Mouse (Mus musculus) MEL (cell line): ENCODE data around the gene Lats2. TPM values are rescaled to one million over a fixed set of nuclear protein-coding genes. Genes with fewer than 3 reads are reported as not detected.
A peak's percentile ranks its signal among the peaks of the same experiment; 100 is the strongest.

Experiments
- DNase-seq: peaks from one replicate; pipeline ENCODE4 v3.0.0; 2011; ENCODE audit warnings: low read depth, low spot score
- H3K27ac ChIP-seq: 2 replicates; pipeline ENCODE4 v1.5.1; 2012; ENCODE audit warnings: low read depth, mild to moderate bottlenecking, control low read depth, low read length, moderate library complexity; ENCODE audit not compliant: control insufficient read depth
- H3K27me3 ChIP-seq, 2 experiments: fragments of 150-350 bp in 1 of 2; sonication (generic) in 1 of 2; 2 replicates each; pipeline ENCODE4 v1.6.1; 2012; ENCODE audit warnings: low read length in 2 of 2, mild to moderate bottlenecking in 2 of 2, improper control_type of control experiment in 1 of 2, moderate library complexity in 1 of 2; ENCODE audit not compliant: insufficient read depth in 2 of 2, control insufficient read depth in 1 of 2
- H3K36me3 ChIP-seq, 2 experiments: 2 replicates each; pipeline ENCODE4 v1.6.1; 2012 to 2014; ENCODE audit warnings: low read length in 2 of 2, improper control_type of control experiment in 1 of 2, inconsistent platforms in 1 of 2, mild to moderate bottlenecking in 1 of 2; ENCODE audit not compliant: insufficient read depth in 2 of 2, control insufficient read depth in 1 of 2
- H3K4me1 ChIP-seq, 2 experiments: fragments of 150-350 bp in 1 of 2; sonication (generic) in 1 of 2; 2 replicates each; pipeline ENCODE4 v1.6.1; 2012; ENCODE audit warnings: low read length in 2 of 2, improper control_type of control experiment in 1 of 2, mild to moderate bottlenecking in 1 of 2; ENCODE audit not compliant: insufficient read depth in 2 of 2, control insufficient read depth in 1 of 2
- H3K4me3 ChIP-seq, 2 experiments: fragments of 150-350 bp in 1 of 2; sonication (generic) in 1 of 2; 2 replicates each; pipeline ENCODE4 v1.5.1; 2012; ENCODE audit warnings: low read depth in 2 of 2, low read length in 2 of 2, mild to moderate bottlenecking in 2 of 2, moderate library complexity in 2 of 2, control low read depth in 1 of 2, improper control_type of control experiment in 1 of 2; ENCODE audit not compliant: control insufficient read depth in 1 of 2, insufficient read depth in 1 of 2
- H3K79me2 ChIP-seq: 2 replicates; pipeline ENCODE4 v1.6.1; 2012; ENCODE audit warnings: mild to moderate bottlenecking, low read length, moderate library complexity; ENCODE audit not compliant: control insufficient read depth, poor library complexity, insufficient read depth
- H3K9ac ChIP-seq: 2 replicates; pipeline ENCODE4 v1.6.1; 2012; ENCODE audit warnings: low read depth, mild to moderate bottlenecking, control low read depth, low read length, moderate library complexity; ENCODE audit not compliant: control insufficient read depth, poor library complexity, severe bottlenecking
- H3K9me3 ChIP-seq: fragments of 150-350 bp; sonication (generic); replicated peaks from 2 replicates; pipeline ENCODE4 v1.6.1; 2012; ENCODE audit warnings: mild to moderate bottlenecking, low read length, improper control_type of control experiment, moderate library complexity; ENCODE audit not compliant: insufficient read depth
- CHD1 ChIP-seq: IDR thresholded peaks from 2 replicates; pipeline ENCODE4 v1.6.1; 2012; ENCODE audit warnings: low read depth, mild to moderate bottlenecking, inconsistent platforms, low read length, improper control_type of control experiment
- CHD2 ChIP-seq: IDR thresholded peaks from 2 replicates; pipeline ENCODE4 v1.6.1; 2011; ENCODE audit warnings: low read length, improper control_type of control experiment
- CTCF ChIP-seq, 3 experiments: IDR thresholded peaks in 2 of 3; conservative IDR thresholded peaks in 1 of 3; 2 replicates each; pipeline ENCODE4 v1.5.1; 2011 to 2012; ENCODE audit warnings: low read length in 3 of 3, low read depth in 2 of 3, mild to moderate bottlenecking in 2 of 3, improper control_type of control experiment in 1 of 3, inconsistent platforms in 1 of 3, mixed read lengths in 1 of 3, moderate library complexity in 1 of 3; ENCODE audit not compliant: control insufficient read depth in 1 of 3, insufficient read depth in 1 of 3, poor library complexity in 1 of 3, severe bottlenecking in 1 of 3
- E2F4 ChIP-seq: IDR thresholded peaks from 2 replicates; pipeline ENCODE4 v1.6.1; 2011; ENCODE audit warnings: low read depth, low read length, improper control_type of control experiment, borderline replicate concordance
- EP300 ChIP-seq, 2 experiments: IDR thresholded peaks; 2 replicates each; pipeline ENCODE4 v1.6.1; 2011; ENCODE audit warnings: improper control_type of control experiment in 2 of 2, low read length in 2 of 2, low read depth in 1 of 2, mild to moderate bottlenecking in 1 of 2
- ETS1 ChIP-seq: IDR thresholded peaks from 2 replicates; pipeline ENCODE4 v1.6.1; 2012; ENCODE audit warnings: low read depth, mild to moderate bottlenecking, inconsistent platforms, low read length, improper control_type of control experiment, moderate library complexity
- GABPA ChIP-seq: IDR thresholded peaks from 2 replicates; pipeline ENCODE4 v1.6.1; 2012; ENCODE audit warnings: low read depth, mild to moderate bottlenecking, inconsistent platforms, low read length, improper control_type of control experiment, moderate library complexity
- HCFC1 ChIP-seq: IDR thresholded peaks from 2 replicates; pipeline ENCODE4 v1.6.1; 2012; ENCODE audit warnings: low read depth, mild to moderate bottlenecking, inconsistent platforms, low read length, improper control_type of control experiment, moderate library complexity
- JUND ChIP-seq: IDR thresholded peaks from 2 replicates; pipeline ENCODE4 v1.6.1; 2011; ENCODE audit warnings: low read depth, mild to moderate bottlenecking, improper control_type of control experiment, low read length
- KAT2A ChIP-seq: conservative IDR thresholded peaks from 2 replicates; pipeline ENCODE4 v1.6.1; 2012; ENCODE audit warnings: low read depth, low read length, improper control_type of control experiment, inconsistent platforms
- MAZ ChIP-seq: IDR thresholded peaks from 2 replicates; pipeline ENCODE4 v1.6.1; 2012; ENCODE audit warnings: low read depth, mild to moderate bottlenecking, inconsistent platforms, low read length, improper control_type of control experiment
- MEF2A ChIP-seq: IDR thresholded peaks from 2 replicates; pipeline ENCODE4 v1.6.1; 2014; ENCODE audit warnings: low read depth, mild to moderate bottlenecking, inconsistent platforms, low read length, improper control_type of control experiment; ENCODE audit not compliant: poor library complexity, insufficient replicate concordance, severe bottlenecking; ENCODE audit errors: extremely low read depth
- MYC ChIP-seq: IDR thresholded peaks from 2 replicates; pipeline ENCODE4 v1.6.1; 2011; ENCODE audit warnings: low read depth, mild to moderate bottlenecking, low read length, improper control_type of control experiment, moderate library complexity
- NRF1 ChIP-seq: IDR thresholded peaks from 2 replicates; pipeline ENCODE4 v1.6.1; 2014; ENCODE audit warnings: low read depth, mild to moderate bottlenecking, inconsistent platforms, low read length, improper control_type of control experiment, moderate library complexity; ENCODE audit not compliant: poor library complexity, insufficient read depth, severe bottlenecking
- POLR2A ChIP-seq, 2 experiments: IDR thresholded peaks; 2 replicates each; pipeline ENCODE4 v1.6.1; 2011 to 2012; ENCODE audit warnings: low read length in 2 of 2, mild to moderate bottlenecking in 2 of 2, control low read depth in 1 of 2, improper control_type of control experiment in 1 of 2, low read depth in 1 of 2, moderate library complexity in 1 of 2; ENCODE audit not compliant: control insufficient read depth in 1 of 2, insufficient read depth in 1 of 2, poor library complexity in 1 of 2
- POLR2AphosphoS5 ChIP-seq: IDR thresholded peaks from 2 replicates; pipeline ENCODE4 v1.6.1; 2012; ENCODE audit warnings: low read depth, borderline replicate concordance, mild to moderate bottlenecking, inconsistent platforms, low read length, moderate library complexity, mixed read lengths
- RAD21 ChIP-seq: IDR thresholded peaks from 2 replicates; pipeline ENCODE4 v1.6.1; 2011; ENCODE audit warnings: mild to moderate bottlenecking, low read depth, low read length, improper control_type of control experiment
- RCOR1 ChIP-seq: IDR thresholded peaks from 2 replicates; pipeline ENCODE4 v1.6.1; 2012; ENCODE audit warnings: low read depth, mild to moderate bottlenecking, inconsistent platforms, low read length, improper control_type of control experiment
- SIN3A ChIP-seq: IDR thresholded peaks from 2 replicates; pipeline ENCODE4 v1.6.1; 2012; ENCODE audit warnings: low read length, improper control_type of control experiment, inconsistent platforms
- SMC3 ChIP-seq: IDR thresholded peaks from 2 replicates; pipeline ENCODE4 v1.6.1; 2011; ENCODE audit warnings: low read depth, low read length, improper control_type of control experiment
- TCF12 ChIP-seq: IDR thresholded peaks from 2 replicates; pipeline ENCODE4 v1.6.1; 2014; ENCODE audit warnings: low read depth, mild to moderate bottlenecking, inconsistent platforms, low read length, improper control_type of control experiment, moderate library complexity
- UBTF ChIP-seq: IDR thresholded peaks from 2 replicates; pipeline ENCODE4 v1.6.1; 2012; ENCODE audit warnings: low read depth, mild to moderate bottlenecking, inconsistent platforms, low read length, improper control_type of control experiment, moderate library complexity, borderline replicate concordance; ENCODE audit not compliant: insufficient read depth
- ZC3H11A ChIP-seq: IDR thresholded peaks from 2 replicates; pipeline ENCODE4 v1.6.1; 2012; ENCODE audit warnings: low read depth, mild to moderate bottlenecking, inconsistent platforms, low read length, improper control_type of control experiment
- ZKSCAN1 ChIP-seq: IDR thresholded peaks from 2 replicates; pipeline ENCODE4 v1.6.1; 2012; ENCODE audit warnings: low read depth, mild to moderate bottlenecking, inconsistent platforms, low read length, improper control_type of control experiment, moderate library complexity
- ZNF384 ChIP-seq: IDR thresholded peaks from 2 replicates; pipeline ENCODE4 v1.6.1; 2012; ENCODE audit warnings: low read depth, mild to moderate bottlenecking, inconsistent platforms, low read length, improper control_type of control experiment
- polyA plus RNA-seq, 2 experiments: library from polyadenylated mRNA; stranded (reverse) in 1 of 2; unstranded in 1 of 2; fragments of >175 nt in 1 of 2; fragments of >200 nt in 1 of 2; gene quantifications; 2 replicates each; pipeline versions ENCODE4 v1.2.1 to v1.2.4; 2012; ENCODE audit warnings: low replicate concordance in 2 of 2, low read depth in 1 of 2; ENCODE audit not compliant: insufficient read length in 2 of 2, insufficient read depth in 1 of 2, missing spikeins in 1 of 2
- total RNA-seq: library from RNA; depleted of rRNA; stranded (reverse); fragments of 300-350 nt; gene quantifications from 2 replicates; pipeline ENCODE4 v1.2.3, GENCODE M21; 2012

The Lats2 gene
- total and polyA plus RNA-seq, 3 experiments = 1.1 to 2.6 TPM; not detected in 1

GRCm38 (mm10) chr14:57684579-57684978 lies 73.6 kb downstream of the Lats2 start:
- H3K4me3 ChIP-seq = no peak overlapping the region
- H3K36me3 ChIP-seq = peaks cover 0 to 3% of the 10 kb centered on the region in 2 experiments; a peak in 1 of 4 replicates
- no peak for TF ChIP-seq MEF2A
- no peak for TF ChIP-seq E2F4
- TF ChIP-seq MAZ = no peak
- peak; percentile 86 for TF ChIP-seq SMC3
- no peak for TF ChIP-seq MYC
- TF ChIP-seq POLR2AphosphoS5 = no peak
- no peak for TF ChIP-seq GABPA
- no peak for TF ChIP-seq CHD2
- no peak for TF ChIP-seq UBTF
- no peak for TF ChIP-seq POLR2A (IDR thresholded peaks at IDR 0.05; ENCODE audit: control insufficient read depth in 1 of 2, insufficient read depth in 1 of 2, low read depth in 1 of 2, low read length in 2 of 2, poor library complexity in 1 of 2)
- TF ChIP-seq TCF12 = no peak
- no peak for TF ChIP-seq JUND
- TF ChIP-seq ZC3H11A = peak; percentile 83
- TF ChIP-seq HCFC1 = no peak
- TF ChIP-seq RAD21 = peak; percentile 79
- peak; percentile 67 to 85 (median 79) for TF ChIP-seq CTCF (IDR thresholded peaks at IDR 0.05 in 2 of 3, conservative IDR thresholded peaks at IDR 0.05 in 1 of 3; ENCODE audit: control insufficient read depth in 1 of 3, insufficient read depth in 1 of 3, low read depth in 2 of 3, low read length in 3 of 3, poor library complexity in 1 of 3, severe bottlenecking in 1 of 3)
- TF ChIP-seq EP300 (IDR thresholded peaks at IDR 0.05; ENCODE audit: low read depth in 1 of 2, low read length in 2 of 2) = no peak
- no peaks in the 10 kb centered on the region for H3K9me3 ChIP-seq
- H3K27me3 ChIP-seq = no peaks in the 10 kb centered on the region; a peak in 1 of 4 replicates
- no peak overlapping the region for H3K9ac ChIP-seq
- no peaks in the 10 kb centered on the region for H3K4me1 ChIP-seq
- peak; percentile 74 for DNase-seq
- no peaks in the 10 kb centered on the region for H3K79me2 ChIP-seq
- H3K27ac ChIP-seq = no peak overlapping the region

GRCm38 (mm10) chr14:57682751-57683150 lies 75.4 kb downstream of the Lats2 start:
- Histone ChIP-seq H3K27ac (no peak overlapping the region), H3K4me1 (no peaks in the 10 kb centered on the region), H3K27me3 (no peaks in the 10 kb centered on the region; a peak in 1 of 4 replicates), H3K9ac (no peak overlapping the region), H3K36me3 (peaks cover 0 to 3% of the 10 kb centered on the region in 2 experiments; a peak in 1 of 4 replicates), H3K9me3 (no peaks in the 10 kb centered on the region), H3K4me3 (no peak overlapping the region), H3K79me2 (no peaks in the 10 kb centered on the region)
- DNase-seq = no peak
- TF ChIP-seq KAT2A (no peak), ZKSCAN1 (no peak), RCOR1 (no peak), ETS1 (no peak), SIN3A (no peak), ZNF384 (no peak), MYC (no peak), E2F4 (no peak), CHD1 (no peak), HCFC1 (no peak), CTCF (IDR thresholded peaks at IDR 0.05 in 2 of 3, conservative IDR thresholded peaks at IDR 0.05 in 1 of 3; ENCODE audit: control insufficient read depth in 1 of 3, insufficient read depth in 1 of 3, low read depth in 2 of 3, low read length in 3 of 3, poor library complexity in 1 of 3, severe bottlenecking in 1 of 3) (no peak), NRF1 (no peak)
